Mouse (Mus musculus) heart, embryonic 15.5 days (tissue): ENCODE results near the gene Tmem150a. TPM values are rescaled to one million over a fixed set of nuclear protein-coding genes. Genes with fewer than 3 reads are reported as not detected.

Experiments used
- ATAC-seq: fragments of 200-750 bp; cut with Nextera tagmentation; replicated peaks from 2 replicates; pipeline ENCODE4 v1.8.0; 2017; ENCODE audit warnings: low read depth, moderate TSS enrichment; ENCODE audit not compliant: insufficient number of reproducible peaks, insufficient read depth, low FRiP score
- H3K27ac ChIP-seq: fragments of 300-500 bp; sonication (generic); 2 replicates; pipeline ENCODE4 v1.5.1; 2015; ENCODE audit warnings: mild to moderate bottlenecking, inconsistent platforms
- H3K27me3 ChIP-seq: fragments of 300-500 bp; sonication (generic); 2 replicates; pipeline ENCODE4 v1.6.1; 2015; ENCODE audit warnings: inconsistent platforms
- H3K36me3 ChIP-seq: fragments of 300-500 bp; sonication (generic); 2 replicates; pipeline ENCODE4 v1.6.1; 2015; ENCODE audit warnings: mild to moderate bottlenecking, inconsistent platforms
- H3K4me1 ChIP-seq: fragments of 300-500 bp; sonication (generic); replicated peaks from 2 replicates; pipeline ENCODE4 v1.6.1; 2015; ENCODE audit warnings: inconsistent platforms
- H3K4me2 ChIP-seq: fragments of 300-500 bp; sonication (generic); 2 replicates; pipeline ENCODE4 v1.6.1; 2015; ENCODE audit warnings: inconsistent platforms, mild to moderate bottlenecking, moderate library complexity
- H3K4me3 ChIP-seq: fragments of 300-500 bp; sonication (generic); 2 replicates; pipeline ENCODE4 v1.5.1; 2015; ENCODE audit warnings: mild to moderate bottlenecking, inconsistent platforms
- H3K9ac ChIP-seq: fragments of 300-500 bp; sonication (generic); 2 replicates; pipeline ENCODE4 v1.6.1; 2015; ENCODE audit warnings: mild to moderate bottlenecking, inconsistent platforms
- H3K9me3 ChIP-seq: fragments of 300-500 bp; sonication (generic); replicated peaks from 2 replicates; pipeline ENCODE4 v1.6.1; 2016; ENCODE audit warnings: inconsistent platforms
- WGBS: fragments of 180-500 bp; shearing (Covaris S2); methylation state at CpG from one replicate; pipeline ENCODE4 v1.1.7; 2015; ENCODE audit warnings: mixed read lengths; 5-methylcytosine and 5-hydroxymethylcytosine counted together
- polyA plus RNA-seq: library from polyadenylated mRNA; unstranded; fragments of >200 nt; fragmentation: Nextera tagmentation; extraction: Ambion mirVana; gene quantifications from 2 replicates; pipeline ENCODE4 v1.2.1, GENCODE M21; 2015

Tmem150a gene
- polyA plus RNA-seq, 1 experiment from 2014 or later, result 11.1 TPM

GRCm38 (mm10) chr6:72354025-72354424, 1.2 kb upstream of the Tmem150a start:
- ATAC-seq, result no peak
- H3K4me3 ChIP-seq, result no peak overlapping the region
- 0 out of 2 replicates have a peak overlapping the region, but pooled peaks have one; percentile 29 for H3K27ac ChIP-seq
- H3K4me1 ChIP-seq, result peaks cover 53% of the 10 kb centered on the region
- H3K27me3 ChIP-seq, result no peaks in the 10 kb centered on the region
- WGBS, result 82% methylated on average over 1 of the region's 1 CpGs
- H3K4me2 ChIP-seq, result no peak overlapping the region
- no peaks in the 10 kb centered on the region for H3K9me3 ChIP-seq
- H3K36me3 ChIP-seq, result peaks cover 26% of the 10 kb centered on the region
- peak overlapping the region; percentile 5; the same call in 1 of the 2 replicates for H3K9ac ChIP-seq

DNA sequence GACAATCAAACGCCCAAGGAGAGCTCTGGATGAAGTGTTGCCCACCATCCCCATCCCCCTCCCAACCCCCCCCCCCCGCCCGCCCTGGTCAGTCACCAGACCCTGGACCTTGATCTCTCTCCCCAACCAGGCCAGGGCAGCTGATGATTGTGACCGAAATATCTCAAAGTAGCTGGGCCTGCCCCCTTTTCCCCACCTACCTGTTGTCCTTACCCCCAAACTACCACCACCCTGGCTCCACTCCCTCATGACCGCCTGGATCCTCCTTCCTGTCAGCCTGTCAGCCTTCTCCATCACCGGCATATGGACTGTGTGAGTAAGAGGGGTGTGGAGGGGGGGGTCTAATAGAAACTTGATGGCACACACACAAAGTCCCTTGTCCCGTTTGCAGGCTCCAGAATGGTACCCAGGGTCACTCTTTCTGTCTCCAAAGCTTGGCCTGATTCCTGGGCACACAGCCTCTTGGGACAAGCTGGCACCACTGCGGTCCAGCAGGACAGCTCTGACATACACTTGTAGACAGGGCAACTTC, 820 bp downstream of the Tmem150a start:
- peaks cover 61% of the 10 kb centered on the region for H3K4me1 ChIP-seq
- peak overlapping the region; percentile 29; the same call in 1 of the 2 replicates for H3K27ac ChIP-seq
- peak overlapping the region; percentile 75 for H3K9ac ChIP-seq
- peak overlapping the region; percentile 82 for H3K4me3 ChIP-seq
- peaks cover 18% of the 10 kb centered on the region; the same call in 1 of the 2 replicates for H3K36me3 ChIP-seq
- H3K9me3 ChIP-seq, result no peaks in the 10 kb centered on the region
- ATAC-seq, result no peak
- 39% methylated on average over 8 of the region's 8 CpGs for WGBS
- H3K27me3 ChIP-seq, result no peaks in the 10 kb centered on the region
- peak overlapping the region; percentile 94 for H3K4me2 ChIP-seq

GRCm38 (mm10) chr6:72357164-72358079, 2.2 kb downstream of the Tmem150a start:
- Histone ChIP-seq H3K4me3 (no peak overlapping the region), H3K27me3 (no peaks in the 10 kb centered on the region), H3K36me3 (peaks cover 18% of the 10 kb centered on the region; the same call in 1 of the 2 replicates), H3K9me3 (no peaks in the 10 kb centered on the region), H3K4me2 (no peak overlapping the region), H3K27ac (0 out of 2 replicates have a peak overlapping the region, but pooled peaks have one; percentile 12), H3K9ac (no peak overlapping the region), H3K4me1 (peaks cover 60% of the 10 kb centered on the region)
- ATAC-seq, result no peak
- 57% methylated on average over 5 of the region's 5 CpGs for WGBS

- Histone ChIP-seq H3K9me3 (no peaks in the 10 kb centered on the region), H3K36me3 (peaks cover 18% of the 10 kb centered on the region; the same call in 1 of the 2 replicates), H3K4me2 (no peak overlapping the region), H3K27ac (no peak overlapping the region), H3K4me3 (no peak overlapping the region), H3K9ac (no peak overlapping the region), H3K27me3 (no peaks in the 10 kb centered on the region), H3K4me1 (peaks cover 57% of the 10 kb centered on the region)
- WGBS, result 89% methylated on average over 10 of the region's 10 CpGs
- no peak for ATAC-seq
Observed at GRCm38 (mm10) chr6:72358086-72358764, 3.0 kb downstream of the Tmem150a start.

DNA sequence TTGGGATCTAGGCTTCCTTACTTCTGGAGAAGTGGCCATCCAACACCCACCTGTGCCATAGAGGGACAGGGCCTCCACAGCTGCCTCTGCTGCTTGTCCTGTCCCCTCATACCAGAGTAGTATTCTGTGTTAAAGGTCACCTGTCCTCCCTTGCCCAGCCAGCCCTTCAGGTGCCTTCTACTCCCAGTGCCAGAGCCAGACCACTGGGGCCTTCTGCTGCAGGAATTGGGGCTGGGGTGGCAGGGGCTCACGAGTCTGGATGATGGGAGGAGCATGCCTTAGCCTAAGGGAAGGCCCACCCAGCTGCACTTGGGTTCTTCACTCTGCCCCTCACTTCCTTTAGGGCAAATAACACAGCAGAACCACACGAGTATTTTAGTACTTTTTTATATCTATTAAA, 4.1 kb downstream of the Tmem150a start:
- WGBS, result 69% methylated on average over 2 of the region's 2 CpGs
- Histone ChIP-seq H3K27ac (no peak overlapping the region), H3K4me2 (no peak overlapping the region)

DNA sequence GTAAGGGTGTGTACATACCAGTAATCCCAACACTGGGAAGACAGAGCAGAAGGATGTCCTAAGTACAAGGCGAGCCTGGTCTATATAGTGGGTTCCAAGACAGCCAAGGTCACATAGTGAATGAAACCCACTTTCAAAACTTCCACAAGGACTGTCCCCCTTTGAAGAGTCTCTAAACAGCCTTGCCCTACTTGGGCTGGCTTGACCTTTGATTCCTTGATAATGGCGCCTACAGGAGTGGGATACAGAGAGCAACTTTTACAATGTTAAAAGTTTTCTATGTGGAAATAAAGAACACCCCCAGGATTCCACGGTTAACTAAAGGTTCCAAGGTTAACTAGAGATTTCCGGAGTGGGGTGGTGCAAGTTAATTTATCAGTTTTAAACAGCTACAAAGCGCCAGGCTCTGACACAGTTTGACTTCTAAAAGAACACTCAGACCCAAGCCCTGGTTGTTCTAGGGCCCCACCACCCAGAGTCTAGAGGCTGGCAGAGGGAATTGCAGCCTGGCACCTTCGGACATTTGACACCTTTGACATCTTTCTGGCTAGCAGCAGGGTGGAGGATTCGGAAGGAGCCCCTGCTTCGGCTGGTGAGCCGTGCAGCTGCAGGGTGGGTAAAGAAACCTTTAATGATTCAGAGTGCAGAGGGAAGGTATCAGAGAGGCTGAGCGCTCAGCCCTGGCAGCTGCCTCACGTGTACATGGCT, 4.8 kb downstream of the Tmem150a start:
- WGBS, result 79% methylated on average over 11 of the region's 11 CpGs
- Histone ChIP-seq H3K27ac (no peak overlapping the region), H3K36me3 (peaks cover 18% of the 10 kb centered on the region; the same call in 1 of the 2 replicates), H3K4me2 (no peak overlapping the region), H3K4me3 (no peak overlapping the region), H3K9me3 (no peaks in the 10 kb centered on the region), H3K9ac (no peak overlapping the region), H3K4me1 (peaks cover 46% of the 10 kb centered on the region), H3K27me3 (no peaks in the 10 kb centered on the region)
- ATAC-seq, result no peak

More for the DNA sequence above, 4.1 kb downstream of the Tmem150a start:
- Histone ChIP-seq H3K27me3 (no peaks in the 10 kb centered on the region), H3K4me1 (peaks cover 51% of the 10 kb centered on the region), H3K9ac (no peak overlapping the region), H3K36me3 (peaks cover 18% of the 10 kb centered on the region; the same call in 1 of the 2 replicates), H3K9me3 (no peaks in the 10 kb centered on the region), H3K4me3 (no peak overlapping the region)
- no peak for ATAC-seq

- Histone ChIP-seq H3K36me3 (peaks cover 18% of the 10 kb centered on the region; the same call in 1 of the 2 replicates), H3K4me1 (peaks cover 46% of the 10 kb centered on the region), H3K9me3 (no peaks in the 10 kb centered on the region), H3K4me2 (peak overlapping the region; percentile 72; the same call in 1 of the 2 replicates), H3K27ac (no peak overlapping the region), H3K4me3 (no peak overlapping the region), H3K9ac (no peak overlapping the region), H3K27me3 (no peaks in the 10 kb centered on the region)
- 76% methylated on average over 7 of the region's 7 CpGs for WGBS
- ATAC-seq, result no peak
Observed at GRCm38 (mm10) chr6:72360599-72360935, 5.3 kb downstream of the Tmem150a start.

DNA sequence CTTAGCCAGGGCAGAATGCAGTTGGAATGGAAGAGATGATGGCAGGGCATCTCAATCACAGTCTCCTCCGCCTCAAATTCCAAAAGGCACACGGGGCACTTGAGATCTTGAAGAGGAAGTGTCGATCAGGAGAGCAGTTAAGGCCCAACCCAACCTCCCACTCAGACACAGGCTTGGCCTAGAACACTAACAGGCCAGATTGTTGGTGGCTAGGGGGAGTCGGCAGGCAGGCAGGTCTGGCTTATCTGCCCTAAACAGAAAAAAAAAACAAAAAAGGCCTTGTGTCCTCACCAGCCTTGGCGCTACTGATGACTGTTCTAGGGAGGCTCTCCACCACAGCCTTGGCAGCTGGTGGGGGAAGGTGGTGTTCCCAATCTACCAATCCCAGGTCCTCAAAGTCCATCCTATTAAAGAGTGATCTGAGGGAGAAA, 5.9 kb downstream of the Tmem150a start:
- no peaks in the 10 kb centered on the region for H3K9me3 ChIP-seq
- WGBS, result 16% methylated on average over 5 of the region's 5 CpGs

DNA sequence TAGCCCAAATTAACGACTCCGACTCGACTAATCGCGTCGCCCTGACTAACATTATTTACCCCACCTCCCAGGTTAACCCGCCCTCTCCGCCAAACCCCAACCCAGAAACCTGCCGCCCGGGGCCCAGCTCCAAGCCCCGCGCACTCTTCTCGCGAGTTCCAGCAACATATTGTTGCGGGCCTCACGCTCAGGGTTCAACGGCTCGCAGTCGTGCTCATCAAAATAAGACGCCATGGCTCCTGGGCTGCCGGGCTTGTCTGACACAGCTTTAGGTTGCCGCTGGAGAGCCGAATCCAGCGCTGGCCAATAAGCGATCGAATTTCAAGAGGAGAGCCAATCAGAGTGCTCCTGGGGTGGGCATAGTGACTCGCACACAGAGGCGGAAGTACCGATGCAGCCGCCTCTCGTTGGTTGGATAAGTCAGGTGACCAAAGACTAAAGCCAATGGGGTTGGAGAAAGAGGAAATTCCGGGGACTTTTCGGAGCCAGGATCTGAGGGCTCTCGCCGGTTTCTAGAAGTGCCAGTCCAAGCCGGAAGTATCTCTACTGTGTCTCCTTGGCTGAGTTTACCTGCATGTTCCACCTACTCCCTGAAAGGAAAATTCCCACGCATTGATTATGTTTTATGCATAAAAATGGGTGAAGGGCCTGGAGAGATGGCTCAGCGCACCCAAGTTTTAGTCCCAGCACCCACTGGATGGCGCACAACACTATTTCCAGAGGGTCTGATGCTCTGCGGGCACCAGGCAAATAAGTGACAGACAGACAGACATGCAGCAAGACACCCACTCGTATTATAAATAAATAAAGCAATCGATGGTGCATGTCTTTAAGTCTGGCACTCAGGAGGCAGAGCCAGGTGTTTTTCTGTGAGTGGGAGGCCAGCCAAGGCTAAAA, 7.1 kb downstream of the Tmem150a start:
- peaks cover 18% of the 10 kb centered on the region; the same call in 1 of the 2 replicates for H3K36me3 ChIP-seq
- no peaks in the 10 kb centered on the region for H3K9me3 ChIP-seq
- WGBS, result under 1% methylated on average over 42 of the region's 42 CpGs
- peaks cover 30% of the 10 kb centered on the region for H3K4me1 ChIP-seq
- peak; percentile 98 for ATAC-seq
- H3K27me3 ChIP-seq, result no peaks in the 10 kb centered on the region
- peak overlapping the region; percentile 66 for H3K9ac ChIP-seq
- peak overlapping the region; percentile 80 for H3K4me3 ChIP-seq
- H3K27ac ChIP-seq, result peak overlapping the region; percentile 82
- H3K4me2 ChIP-seq, result peak overlapping the region; percentile 72

More for the DNA sequence above, 5.9 kb downstream of the Tmem150a start:
- peaks cover 18% of the 10 kb centered on the region; the same call in 1 of the 2 replicates for H3K36me3 ChIP-seq
- H3K4me1 ChIP-seq, result peaks cover 41% of the 10 kb centered on the region
- H3K27me3 ChIP-seq, result no peaks in the 10 kb centered on the region
- H3K4me2 ChIP-seq, result peak overlapping the region; percentile 72
- ATAC-seq, result no peak
- peak overlapping the region; percentile 80 for H3K4me3 ChIP-seq
- no peak overlapping the region for H3K27ac ChIP-seq
- no peak overlapping the region for H3K9ac ChIP-seq

DNA sequence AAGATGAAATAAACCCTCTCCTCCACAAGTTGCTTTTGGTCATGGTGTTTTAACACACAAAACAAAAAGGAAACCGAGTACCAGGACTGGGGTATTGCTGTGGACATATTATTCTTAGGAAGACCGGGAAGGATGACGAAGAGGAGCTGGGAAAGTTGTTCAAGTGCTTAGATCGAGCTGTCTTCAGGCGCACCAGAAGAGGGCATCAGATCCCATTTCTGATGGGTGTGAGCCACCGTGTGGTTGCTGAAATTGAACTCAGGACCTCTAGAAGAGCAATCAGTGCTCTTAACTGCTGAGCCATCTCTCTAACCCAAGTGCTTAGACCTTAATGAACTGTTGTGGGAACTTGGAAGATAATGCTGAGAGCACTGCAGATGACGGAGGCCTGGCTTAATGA, 8.8 kb downstream of the Tmem150a start:
- H3K4me2 ChIP-seq, result no peak overlapping the region
- peaks cover 15% of the 10 kb centered on the region; the same call in 1 of the 2 replicates for H3K36me3 ChIP-seq
- no peaks in the 10 kb centered on the region for H3K27me3 ChIP-seq
- H3K4me1 ChIP-seq, result peaks cover 23% of the 10 kb centered on the region
- no peak for ATAC-seq
- H3K9me3 ChIP-seq, result no peaks in the 10 kb centered on the region
- no peak overlapping the region for H3K9ac ChIP-seq
- H3K4me3 ChIP-seq, result no peak overlapping the region
- H3K27ac ChIP-seq, result no peak overlapping the region
- WGBS, result 45% methylated on average over 7 of the region's 7 CpGs
